Mouse (Mus musculus) megakaryocyte, embryonic 14.5 days (primary cell): ENCODE data around the gene Nsun2. TPM values are rescaled to one million over a fixed set of nuclear protein-coding genes. Genes with fewer than 3 reads are reported as not detected.

ENCODE experiments used
- H3K27me3 ChIP-seq: replicated peaks from 2 replicates; pipeline ENCODE3; 2012; ENCODE audit warnings: inconsistent platforms
- H3K36me3 ChIP-seq: replicated peaks from 2 replicates; pipeline ENCODE3; 2012; ENCODE audit warnings: low read length, inconsistent platforms, mixed read lengths
- H3K4me1 ChIP-seq: 2 replicates; pipeline ENCODE4 v1.6.1; 2012; ENCODE audit warnings: inconsistent platforms
- H3K4me3 ChIP-seq: replicated peaks from 2 replicates; pipeline ENCODE3; 2012; ENCODE audit warnings: moderate library complexity, mild to moderate bottlenecking, inconsistent platforms
- H3K9me3 ChIP-seq: 2 replicates; pipeline ENCODE4 v1.6.1; 2012; ENCODE audit warnings: inconsistent platforms
- FLI1 ChIP-seq: IDR thresholded peaks from 2 replicates; pipeline ENCODE4 v1.6.1; 2012; ENCODE audit warnings: low read length, inconsistent platforms, mixed read lengths
- GATA1 ChIP-seq: IDR thresholded peaks from 3 replicates; pipeline ENCODE4 v1.6.1; 2012; ENCODE audit warnings: mixed read lengths, low read length, inconsistent platforms, borderline replicate concordance
- polyA plus RNA-seq: library from polyadenylated mRNA; stranded (reverse); fragments of >175 nt; gene quantifications from 2 replicates; pipeline ENCODE4 v1.2.3, GENCODE M21; 2012; ENCODE audit warnings: low replicate concordance; ENCODE audit not compliant: insufficient read depth

Gene Nsun2
- polyA plus RNA-seq, 1 experiment = 18.8 TPM

DNA sequence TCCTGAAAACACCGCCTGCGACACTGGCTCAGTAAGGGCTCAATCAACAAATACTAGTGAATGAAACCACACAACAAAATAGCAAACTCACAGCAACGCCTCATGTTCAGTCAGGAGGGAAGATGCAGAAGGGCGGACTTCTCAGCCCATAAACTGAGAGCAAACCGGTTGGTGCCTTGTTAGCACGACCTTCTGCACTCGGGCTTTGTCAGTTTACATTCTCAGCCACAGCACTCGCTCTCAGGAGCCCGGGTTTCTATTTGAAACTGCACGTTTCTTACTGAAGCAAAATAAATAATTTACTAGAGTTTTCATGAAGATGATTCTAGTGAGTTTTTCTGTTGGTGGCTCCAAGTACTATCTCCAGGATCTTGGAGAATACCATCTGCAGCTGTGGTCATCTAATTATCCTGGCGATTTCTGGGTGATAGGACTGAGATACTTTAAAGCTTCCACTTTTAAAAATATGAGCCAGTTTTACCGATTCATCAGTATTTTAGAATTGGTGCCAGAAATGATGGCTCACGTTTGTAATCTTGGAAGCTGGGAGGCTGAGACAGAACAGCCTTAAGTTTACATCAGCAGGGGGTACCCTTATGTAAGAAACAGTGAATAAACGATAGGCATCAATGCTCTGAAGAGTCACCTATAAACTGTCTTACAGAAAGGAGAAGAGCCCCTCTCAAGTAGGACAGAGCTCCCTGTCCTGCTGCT, 9.9 kb upstream of the Nsun2 start:
- TF ChIP-seq FLI1 (no peak), GATA1 (no peak)
- Histone ChIP-seq H3K4me3 (no peak overlapping the region), H3K4me1 (peaks cover 88% of the 10 kb centered on the region), H3K27me3 (no peaks in the 10 kb centered on the region), H3K9me3 (no peaks in the 10 kb centered on the region), H3K36me3 (peaks cover 12% of the 10 kb centered on the region)

DNA sequence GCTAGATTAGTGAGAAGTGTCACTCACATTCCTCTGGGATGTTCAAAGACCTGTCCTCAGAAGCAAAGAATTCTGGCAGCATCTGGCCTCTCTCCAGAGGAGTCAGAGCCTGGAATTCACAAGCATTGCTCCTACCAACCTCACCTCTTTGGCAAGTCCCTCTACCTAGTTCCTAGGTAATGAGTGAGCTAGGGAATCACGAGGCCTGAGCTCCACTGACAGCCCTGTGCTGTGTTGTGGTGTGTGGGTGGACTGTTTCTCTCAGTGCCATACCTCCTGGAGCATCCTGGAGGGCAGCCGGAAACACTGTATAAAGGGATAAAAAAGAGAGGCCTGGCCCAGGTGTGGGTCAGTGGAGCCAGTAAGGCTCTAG, 9.4 kb upstream of the Nsun2 start:
- Histone ChIP-seq H3K9me3 (no peaks in the 10 kb centered on the region), H3K36me3 (peaks cover 13% of the 10 kb centered on the region), H3K27me3 (no peaks in the 10 kb centered on the region), H3K4me1 (peaks cover 88% of the 10 kb centered on the region), H3K4me3 (no peak overlapping the region)
- no peak for TF ChIP-seq FLI1
- no peak for TF ChIP-seq GATA1

DNA sequence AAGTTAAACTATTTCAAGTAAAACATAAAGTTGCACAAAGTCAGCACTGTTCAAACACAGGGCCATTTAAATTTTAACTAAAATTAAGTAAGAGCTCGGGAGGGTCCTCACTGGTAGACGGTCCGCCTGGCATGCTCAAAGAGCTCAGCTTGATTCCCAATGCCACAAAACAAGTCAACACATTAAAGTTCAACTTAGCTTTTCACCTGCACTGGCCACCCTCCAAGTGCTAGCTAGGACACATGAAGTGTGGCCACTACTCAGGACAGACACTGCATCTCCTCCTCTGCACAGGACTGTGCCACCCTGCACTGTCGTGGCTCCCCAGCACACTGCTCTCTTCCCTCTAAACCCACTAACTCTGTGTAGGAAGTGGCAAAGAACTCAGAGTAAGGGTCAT, 7.7 kb upstream of the Nsun2 start:
- Histone ChIP-seq H3K36me3 (peaks cover 26% of the 10 kb centered on the region), H3K4me1 (peaks cover 90% of the 10 kb centered on the region), H3K4me3 (peak overlapping the region; percentile 78), H3K27me3 (no peaks in the 10 kb centered on the region), H3K9me3 (no peaks in the 10 kb centered on the region)
- TF ChIP-seq FLI1 (no peak), GATA1 (no peak)

DNA sequence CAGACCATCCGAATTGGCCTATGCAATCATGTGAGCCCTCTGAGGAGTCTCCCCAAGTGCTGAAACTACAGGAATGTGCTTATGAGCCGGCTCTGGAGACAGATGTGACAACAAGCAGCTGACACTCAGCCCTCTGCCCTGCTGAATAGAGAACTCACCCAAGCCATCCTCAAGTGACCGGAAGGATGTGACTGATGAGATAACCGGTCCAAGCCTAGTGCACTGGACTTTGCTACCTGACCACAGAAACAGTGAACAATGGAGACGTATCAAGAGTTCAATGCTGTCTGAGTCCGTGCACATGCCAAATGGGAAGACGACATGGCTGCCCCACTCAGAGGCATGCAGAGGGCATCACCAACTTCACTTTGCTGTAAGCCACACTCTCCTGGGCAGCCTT, 5.0 kb upstream of the Nsun2 start:
- H3K27me3 ChIP-seq = no peaks in the 10 kb centered on the region
- peaks cover 85% of the 10 kb centered on the region for H3K4me1 ChIP-seq
- peaks cover 31% of the 10 kb centered on the region for H3K36me3 ChIP-seq
- peak overlapping the region; percentile 64 for H3K4me3 ChIP-seq
- TF ChIP-seq GATA1 (no peak), FLI1 (no peak)
- no peaks in the 10 kb centered on the region for H3K9me3 ChIP-seq

DNA sequence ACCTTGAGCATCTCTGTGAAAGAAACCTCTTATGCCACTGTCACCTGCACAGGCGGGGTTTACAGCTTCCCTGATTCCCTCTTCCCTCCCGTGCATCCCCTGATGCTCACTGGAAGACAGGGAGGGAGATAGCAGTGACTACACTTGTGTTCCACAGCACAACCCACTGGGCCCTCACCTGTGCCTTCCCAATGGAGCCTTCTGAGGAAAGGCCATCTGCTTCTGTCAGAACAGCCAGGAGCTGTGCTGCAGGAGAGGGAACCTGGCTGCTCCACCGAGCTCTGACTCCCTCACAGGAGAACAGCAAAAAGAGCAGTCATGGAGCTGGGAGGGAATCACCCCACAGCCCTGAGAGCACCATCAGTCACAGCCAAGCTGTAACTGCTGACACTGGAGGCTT, 3.4 kb upstream of the Nsun2 start:
- Histone ChIP-seq H3K9me3 (no peaks in the 10 kb centered on the region), H3K4me1 (peaks cover 73% of the 10 kb centered on the region), H3K4me3 (peak overlapping the region; percentile 70), H3K27me3 (no peaks in the 10 kb centered on the region), H3K36me3 (peaks cover 31% of the 10 kb centered on the region)
- TF ChIP-seq FLI1 = no peak

DNA sequence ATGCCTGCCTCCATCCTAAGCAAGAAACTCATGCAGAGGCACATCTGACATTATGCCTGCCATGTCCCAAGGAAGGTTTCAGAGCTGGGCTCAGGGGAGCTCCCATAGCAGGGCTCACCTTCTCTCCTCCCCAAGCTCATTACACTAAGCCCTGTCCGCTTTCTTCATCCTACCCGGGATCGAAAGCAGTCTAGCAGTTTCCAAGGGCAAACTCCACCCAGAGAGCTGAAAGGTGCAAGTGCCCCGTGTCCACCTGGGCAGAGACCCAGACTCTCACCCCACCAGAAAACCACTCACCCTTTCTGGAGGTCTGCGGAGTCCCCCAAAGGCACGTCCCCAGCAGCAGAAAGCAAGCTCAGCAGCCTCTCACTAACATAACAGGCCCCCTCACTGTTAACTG, 2.6 kb upstream of the Nsun2 start:
- no peaks in the 10 kb centered on the region for H3K9me3 ChIP-seq
- TF ChIP-seq GATA1 (no peak), FLI1 (no peak)
- peak overlapping the region; percentile 96 for H3K4me3 ChIP-seq
- H3K27me3 ChIP-seq = no peaks in the 10 kb centered on the region
- peaks cover 73% of the 10 kb centered on the region for H3K4me1 ChIP-seq
- peaks cover 31% of the 10 kb centered on the region for H3K36me3 ChIP-seq

DNA sequence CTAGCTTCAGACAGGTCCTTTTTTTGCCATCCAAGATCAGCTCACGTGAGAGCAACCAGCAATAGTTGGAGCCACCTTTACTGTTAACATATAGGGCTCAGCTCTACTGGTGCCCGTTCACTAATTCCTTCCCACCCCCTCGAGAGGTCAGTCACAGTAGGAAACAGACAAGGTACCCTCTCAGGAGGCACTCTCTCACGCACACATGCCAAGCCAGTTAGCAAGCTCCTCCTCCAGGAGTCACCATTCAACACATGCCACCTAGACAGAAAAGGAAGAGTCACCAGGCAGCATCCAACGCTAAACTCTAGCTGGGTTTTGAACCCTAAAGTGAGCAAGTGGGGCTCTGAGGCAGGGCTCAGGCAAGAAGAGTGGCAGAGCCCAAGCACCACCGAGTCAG, 2.1 kb upstream of the Nsun2 start:
- H3K4me1 ChIP-seq = peaks cover 72% of the 10 kb centered on the region
- H3K27me3 ChIP-seq = no peaks in the 10 kb centered on the region
- H3K4me3 ChIP-seq = peak overlapping the region; percentile 96
- H3K36me3 ChIP-seq = peaks cover 31% of the 10 kb centered on the region
- H3K9me3 ChIP-seq = no peaks in the 10 kb centered on the region
- TF ChIP-seq GATA1 = no peak
- no peak for TF ChIP-seq FLI1

DNA sequence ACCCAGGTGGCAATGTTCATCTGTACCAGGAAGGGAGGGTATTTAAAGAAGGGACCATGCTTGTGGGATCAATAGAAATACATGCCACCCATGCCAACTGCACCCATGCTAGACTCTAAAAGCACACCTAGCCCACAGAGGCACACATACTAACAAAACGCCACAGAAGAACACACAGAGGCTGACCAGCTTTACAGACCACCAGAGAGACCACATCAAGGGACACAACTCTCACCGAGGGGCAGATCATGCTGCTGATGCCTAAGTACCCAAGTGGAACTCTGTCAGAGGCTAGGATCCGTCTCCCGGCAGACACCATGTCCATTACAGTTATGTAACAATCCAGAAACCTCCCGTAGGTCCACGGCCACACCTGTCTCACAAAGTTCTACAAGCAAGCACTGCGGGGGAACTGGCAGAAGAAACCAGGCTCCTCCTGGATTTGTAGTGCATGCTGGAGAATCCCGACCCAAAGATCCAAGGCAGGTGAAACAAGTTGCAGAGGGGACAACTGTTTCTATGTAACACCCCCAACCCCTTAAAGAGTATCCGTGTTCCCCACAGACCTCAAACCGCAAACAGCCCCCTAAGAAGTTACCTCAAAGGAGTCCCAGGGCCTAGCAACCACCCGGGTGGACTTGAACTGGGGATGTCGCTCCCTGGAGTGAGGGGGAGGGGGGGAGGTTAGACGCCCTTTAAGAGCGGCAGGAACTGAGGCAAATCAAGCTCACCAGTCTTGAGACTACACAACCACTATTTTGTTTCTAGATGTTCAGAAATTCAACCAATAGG, 1.2 kb upstream of the Nsun2 start:
- no peaks in the 10 kb centered on the region for H3K9me3 ChIP-seq
- H3K4me3 ChIP-seq = peak overlapping the region; percentile 96
- peaks cover 67% of the 10 kb centered on the region for H3K4me1 ChIP-seq
- TF ChIP-seq FLI1 (no peak), GATA1 (no peak)
- peaks cover 31% of the 10 kb centered on the region for H3K36me3 ChIP-seq
- no peaks in the 10 kb centered on the region for H3K27me3 ChIP-seq

DNA sequence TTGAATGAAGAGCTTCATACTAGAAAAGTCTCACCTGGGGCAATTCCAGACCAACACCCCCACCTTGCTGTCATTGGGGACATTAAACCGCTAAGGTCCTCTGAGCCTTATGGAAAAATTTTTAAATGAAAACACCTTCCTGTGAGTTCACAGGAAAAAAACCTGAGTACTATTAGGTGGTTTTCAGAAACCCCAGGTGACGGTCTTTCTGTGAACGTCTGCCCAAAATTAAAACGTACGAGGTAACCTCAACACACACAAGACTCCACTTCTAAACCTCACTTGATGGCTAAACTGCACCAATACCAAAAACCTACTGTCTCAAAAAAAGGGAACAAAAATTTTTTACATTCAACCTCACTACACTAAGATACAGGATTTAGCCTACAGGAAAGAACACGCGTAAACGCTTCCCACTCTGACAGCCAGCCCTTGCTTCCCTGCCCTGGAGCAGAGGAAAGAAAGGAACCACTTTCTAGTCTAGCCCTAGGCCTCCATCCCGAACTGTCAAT, 597 bp upstream of the Nsun2 start:
- H3K9me3 ChIP-seq = no peaks in the 10 kb centered on the region
- peaks cover 31% of the 10 kb centered on the region for H3K36me3 ChIP-seq
- H3K27me3 ChIP-seq = no peaks in the 10 kb centered on the region
- no peak for TF ChIP-seq GATA1
- TF ChIP-seq FLI1 = no peak
- H3K4me1 ChIP-seq = peaks cover 66% of the 10 kb centered on the region
- H3K4me3 ChIP-seq = peak overlapping the region; percentile 96

DNA sequence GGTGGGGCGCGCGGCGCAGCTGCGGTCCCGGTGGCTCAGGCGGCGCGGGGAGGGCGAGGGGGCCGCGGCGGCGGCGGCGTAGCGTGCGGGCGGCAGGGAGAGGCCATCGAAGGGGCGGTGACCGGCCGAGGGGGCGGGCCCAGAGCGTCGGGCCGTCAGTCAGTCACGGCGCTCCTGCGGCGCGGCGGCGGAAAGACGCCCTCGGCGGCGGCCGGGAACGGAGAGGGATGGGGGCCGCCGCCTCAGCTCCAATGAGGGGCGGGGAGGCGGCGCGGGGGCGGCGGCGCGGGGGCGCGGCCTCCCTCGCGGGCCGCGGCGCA, 748 bp downstream of the Nsun2 start, which contains the start of gene Tent4a:
Tent4a (minus strand) TSS at position 284 of the 320 bp plus-strand sequence.
- H3K9me3 ChIP-seq = no peaks in the 10 kb centered on the region
- no peaks in the 10 kb centered on the region for H3K27me3 ChIP-seq
- TF ChIP-seq FLI1 (no peak), GATA1 (no peak)
- H3K36me3 ChIP-seq = peaks cover 18% of the 10 kb centered on the region
- H3K4me3 ChIP-seq = peak within 1 kb of the TSS; percentile 96
- H3K4me1 ChIP-seq = peaks cover 66% of the 10 kb centered on the region
